Mouse (Mus musculus): ENCODE results near the gene Fhdc1. TPM values are rescaled to one million over a fixed set of nuclear protein-coding genes. Genes with fewer than 3 reads are reported as not detected.

Gene Fhdc1
- polyA plus RNA-seq (2012; ENCODE audit: insufficient read depth, insufficient read length, low replicate concordance, missing spikeins), result not detected in 2 replicates

GRCm38 (mm10) chr3:84480006-84480897 lies at the start of gene Fhdc1:
TSS of gene Fhdc1 (minus strand) at chr3:84480429.
- peak within 1 kb of the TSS; percentile 54 for H3K4me3 ChIP-seq (ENCODE audit: insufficient read depth, low read depth, low read length)
- H3K4me1 ChIP-seq (ENCODE audit: control insufficient read depth, insufficient read depth, low read length), result peaks cover 8% of the 10 kb centered on the region
- TF ChIP-seq CTCF (IDR thresholded peaks at IDR 0.05; ENCODE audit: insufficient read depth, low read depth, low read length) (no peak), POLR2A (IDR thresholded peaks at IDR 0.05; ENCODE audit: insufficient read depth, low read depth, low read length) (no peak)
- WGBS, result under 1% methylated on average over 82 of the region's 82 CpGs
- H3K27ac ChIP-seq (ENCODE audit: insufficient read depth, low read depth, low read length), result 0 out of 2 replicates have a peak within 1 kb of the TSS, but pooled peaks have one; percentile 8

- H3K4me1 ChIP-seq (ENCODE audit: control insufficient read depth, insufficient read depth, low read length), result peaks cover 7% of the 10 kb centered on the region
- no peak overlapping the region for H3K4me3 ChIP-seq (ENCODE audit: insufficient read depth, low read depth, low read length)
- WGBS, result 87% methylated on average over 2 of the region's 2 CpGs
- no peak for TF ChIP-seq POLR2A (IDR thresholded peaks at IDR 0.05; ENCODE audit: insufficient read depth, low read depth, low read length)
- no peak for TF ChIP-seq CTCF (IDR thresholded peaks at IDR 0.05; ENCODE audit: insufficient read depth, low read depth, low read length)
- no peak overlapping the region for H3K27ac ChIP-seq (ENCODE audit: insufficient read depth, low read depth, low read length)
These were observed 48.8 kb upstream of the Fhdc1 start for GRCm38 (mm10) chr3:84529021-84529420.

GRCm38 (mm10) chr3:84524952-84525351 lies 44.7 kb upstream of the Fhdc1 start:
- Histone ChIP-seq H3K27ac (ENCODE audit: insufficient read depth, low read depth, low read length) (no peak overlapping the region), H3K4me3 (ENCODE audit: insufficient read depth, low read depth, low read length) (no peak overlapping the region), H3K4me1 (ENCODE audit: control insufficient read depth, insufficient read depth, low read length) (peaks cover 2% of the 10 kb centered on the region)
- TF ChIP-seq POLR2A (IDR thresholded peaks at IDR 0.05; ENCODE audit: insufficient read depth, low read depth, low read length), result no peak
- 93% methylated on average over 1 of the region's 1 CpGs for WGBS

- WGBS, result 90% methylated on average over 3 of the region's 3 CpGs
- Histone ChIP-seq H3K4me1 (ENCODE audit: control insufficient read depth, insufficient read depth, low read length) (no peaks in the 10 kb centered on the region), H3K27ac (ENCODE audit: insufficient read depth, low read depth, low read length) (no peak overlapping the region), H3K4me3 (ENCODE audit: insufficient read depth, low read depth, low read length) (no peak overlapping the region)
- TF ChIP-seq POLR2A (IDR thresholded peaks at IDR 0.05; ENCODE audit: insufficient read depth, low read depth, low read length) (no peak), CTCF (IDR thresholded peaks at IDR 0.05; ENCODE audit: insufficient read depth, low read depth, low read length) (no peak)
These were observed 35.9 kb upstream of the Fhdc1 start for GRCm38 (mm10) chr3:84516163-84516562.

- no peaks in the 10 kb centered on the region for H3K4me1 ChIP-seq (ENCODE audit: control insufficient read depth, insufficient read depth, low read length)
- H3K27ac ChIP-seq (ENCODE audit: insufficient read depth, low read depth, low read length), result no peak overlapping the region
- TF ChIP-seq CTCF (IDR thresholded peaks at IDR 0.05; ENCODE audit: insufficient read depth, low read depth, low read length), result no peak
- TF ChIP-seq POLR2A (IDR thresholded peaks at IDR 0.05; ENCODE audit: insufficient read depth, low read depth, low read length), result no peak
- 89% methylated on average over 6 of the region's 6 CpGs for WGBS
- H3K4me3 ChIP-seq (ENCODE audit: insufficient read depth, low read depth, low read length), result no peak overlapping the region
These were observed 32.7 kb upstream of the Fhdc1 start for GRCm38 (mm10) chr3:84512774-84513515.

- H3K4me3 ChIP-seq (ENCODE audit: insufficient read depth, low read depth, low read length), result no peak overlapping the region
- H3K4me1 ChIP-seq (ENCODE audit: control insufficient read depth, insufficient read depth, low read length), result peaks cover 10% of the 10 kb centered on the region
- TF ChIP-seq CTCF (IDR thresholded peaks at IDR 0.05; ENCODE audit: insufficient read depth, low read depth, low read length), result no peak
- no peak for TF ChIP-seq POLR2A (IDR thresholded peaks at IDR 0.05; ENCODE audit: insufficient read depth, low read depth, low read length)
- H3K27ac ChIP-seq (ENCODE audit: insufficient read depth, low read depth, low read length), result no peak overlapping the region
- 92% methylated on average over 4 of the region's 4 CpGs for WGBS
These were observed 25.0 kb upstream of the Fhdc1 start for GRCm38 (mm10) chr3:84505193-84505592.

GRCm38 (mm10) chr3:84504291-84504690 lies 24.1 kb upstream of the Fhdc1 start:
- no peak overlapping the region for H3K27ac ChIP-seq (ENCODE audit: insufficient read depth, low read depth, low read length)

GRCm38 (mm10) chr3:84502101-84502500 lies 21.9 kb upstream of the Fhdc1 start:
- WGBS, result 85% methylated on average over 2 of the region's 2 CpGs

More at GRCm38 (mm10) chr3:84504291-84504690, 24.1 kb upstream of the Fhdc1 start:
- 93% methylated on average over 8 of the region's 8 CpGs for WGBS
- Histone ChIP-seq H3K4me3 (ENCODE audit: insufficient read depth, low read depth, low read length) (no peak overlapping the region), H3K4me1 (ENCODE audit: control insufficient read depth, insufficient read depth, low read length) (peaks cover 10% of the 10 kb centered on the region)
- no peak for TF ChIP-seq POLR2A (IDR thresholded peaks at IDR 0.05; ENCODE audit: insufficient read depth, low read depth, low read length)
- no peak for TF ChIP-seq CTCF (IDR thresholded peaks at IDR 0.05; ENCODE audit: insufficient read depth, low read depth, low read length)

GRCm38 (mm10) chr3:84500491-84500890 lies 20.3 kb upstream of the Fhdc1 start:
- Histone ChIP-seq H3K4me1 (ENCODE audit: control insufficient read depth, insufficient read depth, low read length) (peaks cover 10% of the 10 kb centered on the region), H3K4me3 (ENCODE audit: insufficient read depth, low read depth, low read length) (no peak overlapping the region), H3K27ac (ENCODE audit: insufficient read depth, low read depth, low read length) (no peak overlapping the region)
- TF ChIP-seq CTCF (IDR thresholded peaks at IDR 0.05; ENCODE audit: insufficient read depth, low read depth, low read length) (no peak), POLR2A (IDR thresholded peaks at IDR 0.05; ENCODE audit: insufficient read depth, low read depth, low read length) (no peak)
- WGBS, result 82% methylated on average over 10 of the region's 10 CpGs

More at GRCm38 (mm10) chr3:84502101-84502500, 21.9 kb upstream of the Fhdc1 start:
- TF ChIP-seq POLR2A (IDR thresholded peaks at IDR 0.05; ENCODE audit: insufficient read depth, low read depth, low read length) (no peak), CTCF (IDR thresholded peaks at IDR 0.05; ENCODE audit: insufficient read depth, low read depth, low read length) (no peak)
- H3K27ac ChIP-seq (ENCODE audit: insufficient read depth, low read depth, low read length), result no peak overlapping the region
- H3K4me3 ChIP-seq (ENCODE audit: insufficient read depth, low read depth, low read length), result no peak overlapping the region
- H3K4me1 ChIP-seq (ENCODE audit: control insufficient read depth, insufficient read depth, low read length), result peaks cover 10% of the 10 kb centered on the region
